Mouse (Mus musculus) kidney, embryonic 15.5 days (tissue): ENCODE measurements around the gene AC170998.1. TPM values are rescaled to one million over a fixed set of nuclear protein-coding genes. Genes with fewer than 3 reads are reported as not detected.
A peak's percentile ranks its signal among the peaks of the same experiment; 100 is the strongest.
"Not testable (repeated sequence)": the region's sequence is repeated elsewhere in the genome, so short reads cannot be mapped to it uniquely, and the experiment has no call there.

ENCODE experiments used
- ATAC-seq: fragments of 200-750 bp; cut with Nextera tagmentation; replicated peaks from 2 replicates; pipeline ENCODE4 v1.8.0; 2017; ENCODE audit warnings: moderate TSS enrichment; ENCODE audit not compliant: low FRiP score
- H3K27ac ChIP-seq: fragments of 300-500 bp; sonication (generic); 2 replicates; pipeline ENCODE4 v1.5.1; 2015; ENCODE audit warnings: mild to moderate bottlenecking, inconsistent platforms
- H3K27me3 ChIP-seq: fragments of 300-500 bp; sonication (generic); 2 replicates; pipeline ENCODE4 v1.6.1; 2015; ENCODE audit warnings: inconsistent platforms
- H3K36me3 ChIP-seq: fragments of 300-500 bp; sonication (generic); 2 replicates; pipeline ENCODE4 v1.6.1; 2015; ENCODE audit warnings: inconsistent platforms
- H3K4me1 ChIP-seq: fragments of 300-500 bp; sonication (generic); 2 replicates; pipeline ENCODE4 v1.6.1; 2015; ENCODE audit warnings: inconsistent platforms
- H3K4me2 ChIP-seq: fragments of 300-500 bp; sonication (generic); 2 replicates; pipeline ENCODE4 v1.6.1; 2015; ENCODE audit warnings: moderate library complexity, mild to moderate bottlenecking, inconsistent platforms
- H3K4me3 ChIP-seq: fragments of 300-500 bp; sonication (generic); replicated peaks from 2 replicates; pipeline ENCODE4 v1.5.1; 2015; ENCODE audit warnings: mild to moderate bottlenecking, inconsistent platforms
- H3K9ac ChIP-seq: fragments of 300-500 bp; sonication (generic); 2 replicates; pipeline ENCODE4 v1.6.1; 2015; ENCODE audit warnings: mild to moderate bottlenecking, inconsistent platforms
- H3K9me3 ChIP-seq: fragments of 300-500 bp; sonication (generic); replicated peaks from 2 replicates; pipeline ENCODE4 v1.6.1; 2016; ENCODE audit warnings: inconsistent platforms
- WGBS: fragments of 180-500 bp; shearing (Covaris S2); methylation state at CpG from one replicate; pipeline ENCODE4 v1.1.7; 2015; ENCODE audit warnings: mixed read lengths; 5-methylcytosine and 5-hydroxymethylcytosine counted together
- polyA plus RNA-seq: library from polyadenylated mRNA; unstranded; fragments of >200 nt; fragmentation: Nextera tagmentation; extraction: Ambion mirVana; gene quantifications from 2 replicates; pipeline ENCODE4 v1.2.1, GENCODE M21; 2015

Gene AC170998.1
- polyA plus RNA-seq, 1 experiment from 2014 or later: 4.0 TPM

DNA sequence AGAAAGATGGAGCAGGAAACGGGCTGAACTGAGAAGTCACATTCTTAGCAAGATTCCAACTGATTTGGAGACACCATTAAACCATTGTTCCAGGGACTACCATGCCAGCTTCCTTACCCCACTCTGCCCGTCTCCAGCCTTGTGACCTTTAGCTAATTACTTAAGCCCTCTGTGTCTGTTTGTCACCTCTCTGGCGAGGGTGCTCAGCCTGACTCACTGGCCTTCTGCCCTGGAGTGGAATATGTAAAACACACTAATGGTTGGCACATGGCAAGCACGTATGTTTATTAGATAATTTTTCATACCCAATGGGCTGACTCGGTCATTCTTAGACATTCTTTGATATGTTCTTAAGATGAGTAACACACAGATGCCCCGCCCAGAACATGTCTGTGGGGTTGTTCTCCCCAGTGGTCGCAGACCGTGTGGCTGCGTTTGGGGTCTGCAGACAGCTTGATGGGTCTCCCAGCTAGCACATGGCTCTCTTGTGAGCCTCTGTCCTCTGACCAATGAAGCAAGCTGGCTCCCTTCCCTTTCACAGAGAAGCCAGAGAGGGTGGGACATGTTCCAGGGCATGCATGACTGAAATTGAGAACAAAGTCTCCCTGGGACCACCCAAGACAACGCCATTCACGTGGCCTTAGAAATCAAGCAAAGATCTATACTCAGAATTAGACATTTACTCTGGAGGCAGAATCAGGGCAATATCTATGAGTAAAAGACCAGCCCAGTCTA is 41.1 kb downstream of the AC170998.1 start:
- no peaks in the 10 kb centered on the region for H3K9me3 ChIP-seq
- H3K27me3 ChIP-seq: peaks cover 40% of the 10 kb centered on the region
- ATAC-seq: no peak
- no peak overlapping the region for H3K27ac ChIP-seq
- peaks cover 23% of the 10 kb centered on the region for H3K4me1 ChIP-seq
- H3K4me3 ChIP-seq: no peak overlapping the region
- no peak overlapping the region for H3K9ac ChIP-seq
- no peak overlapping the region for H3K4me2 ChIP-seq
- no peaks in the 10 kb centered on the region for H3K36me3 ChIP-seq
- 76% methylated on average over 11 of the region's 11 CpGs for WGBS

DNA sequence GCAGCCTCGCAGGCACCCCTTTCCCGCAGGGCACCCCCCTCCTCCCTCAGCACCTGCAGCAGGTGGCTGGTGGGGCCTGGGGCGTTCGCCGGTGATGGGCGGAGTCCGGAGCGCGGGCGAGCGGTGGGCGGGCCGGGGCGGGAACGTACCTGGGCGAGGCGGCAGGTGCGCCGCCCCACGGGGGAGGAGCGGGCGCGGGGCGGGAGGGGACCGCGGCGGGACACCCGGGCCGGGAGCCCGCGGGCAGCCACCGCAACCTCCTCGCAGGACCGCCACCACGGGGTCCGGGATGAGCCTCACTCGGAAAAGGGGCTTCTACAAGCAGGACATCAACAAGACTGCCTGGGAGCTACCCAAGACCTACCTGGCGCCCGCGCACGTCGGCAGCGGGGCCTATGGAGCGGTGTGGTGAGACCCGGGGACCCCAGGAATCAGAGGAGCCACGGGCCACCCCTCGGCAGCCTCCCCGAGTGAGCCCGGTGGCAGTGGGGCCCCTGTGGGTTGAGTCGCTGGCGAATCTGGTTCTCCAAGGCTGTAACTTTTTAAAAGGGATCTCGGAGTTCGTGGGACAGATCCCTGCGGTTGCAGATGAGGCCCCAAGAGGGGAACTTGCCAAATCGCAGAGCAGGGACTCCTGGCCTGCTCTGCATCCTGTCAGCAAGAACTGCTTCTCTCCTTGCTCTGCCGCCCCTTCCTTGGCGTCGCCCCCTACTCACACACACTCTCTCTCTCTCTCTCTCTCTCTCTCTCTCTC is 43.4 kb downstream of the AC170998.1 start, which contains the start of gene Mapk13:
Gene Mapk13 (plus strand): TSS at position 177 of the 754 bp plus-strand sequence.
- Histone ChIP-seq H3K27me3 (peaks cover 40% of the 10 kb centered on the region), H3K36me3 (no peaks in the 10 kb centered on the region), H3K9me3 (no peaks in the 10 kb centered on the region), H3K4me2 (peak within 1 kb of the TSS; percentile 91), H3K27ac (peak within 1 kb of the TSS; percentile 52), H3K4me3 (peak within 1 kb of the TSS; percentile 56), H3K4me1 (peaks cover 23% of the 10 kb centered on the region), H3K9ac (peak within 1 kb of the TSS; percentile 61)
- under 1% methylated on average over 56 of the region's 58 CpGs for WGBS
- peak; percentile 33; the same call in 1 of the 2 replicates for ATAC-seq

DNA sequence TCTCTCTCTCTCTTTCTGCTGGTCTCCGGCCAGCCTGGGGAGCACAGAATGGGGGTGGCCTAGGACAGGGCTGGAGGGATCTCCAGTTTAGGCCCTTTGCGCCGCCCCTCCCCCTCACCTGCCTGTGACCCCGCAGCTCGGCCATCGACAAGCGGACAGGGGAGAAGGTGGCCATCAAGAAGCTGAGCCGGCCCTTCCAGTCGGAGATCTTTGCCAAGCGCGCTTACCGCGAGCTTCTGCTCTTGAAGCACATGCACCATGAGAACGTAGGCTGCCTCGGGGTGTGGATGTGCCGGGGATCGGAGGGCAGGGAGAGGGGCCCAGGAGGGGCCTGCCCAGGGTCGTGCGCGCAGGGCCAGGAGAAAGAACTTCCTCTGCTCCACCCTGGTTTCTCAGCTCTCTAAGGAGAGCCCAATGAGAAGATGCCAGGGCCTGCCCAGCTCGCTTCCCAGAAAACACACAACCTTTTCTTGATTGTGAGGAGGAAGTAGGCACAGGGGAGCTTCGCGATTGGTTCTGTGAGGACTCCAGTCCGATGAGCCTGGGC is 44.1 kb downstream of the AC170998.1 start:
- Histone ChIP-seq H3K9ac (peak overlapping the region; percentile 61), H3K36me3 (no peaks in the 10 kb centered on the region), H3K4me2 (peak overlapping the region; percentile 91), H3K9me3 (no peaks in the 10 kb centered on the region), H3K4me1 (peaks cover 23% of the 10 kb centered on the region), H3K27me3 (peaks cover 40% of the 10 kb centered on the region), H3K27ac (peak overlapping the region; percentile 52), H3K4me3 (peak overlapping the region; percentile 56)
- 7% methylated on average over 24 of the region's 24 CpGs for WGBS
- ATAC-seq: 0 out of 2 replicates have a peak, but pooled peaks have one; percentile 27

DNA sequence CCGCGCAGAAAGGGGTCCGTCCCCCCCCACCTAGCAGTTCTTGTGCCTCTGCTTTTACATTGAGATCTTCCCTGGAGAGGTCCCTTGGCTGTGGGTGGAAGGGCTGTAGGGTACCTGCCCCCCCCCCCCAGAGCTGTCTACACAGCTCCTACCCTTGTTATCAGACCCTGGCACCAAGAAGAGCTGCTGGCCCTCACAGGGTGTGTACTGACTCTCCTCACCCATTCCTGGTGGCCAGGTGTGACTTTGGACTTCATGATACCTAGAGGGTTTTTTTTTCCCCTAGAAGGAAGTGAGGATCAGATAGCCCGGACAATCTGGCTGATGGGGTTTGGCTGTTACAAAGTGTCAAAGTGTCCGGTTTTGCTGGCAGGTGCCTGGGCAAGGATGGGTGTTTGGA is 45.4 kb downstream of the AC170998.1 start:
- no peak for ATAC-seq
- Histone ChIP-seq H3K27me3 (peaks cover 40% of the 10 kb centered on the region), H3K36me3 (no peaks in the 10 kb centered on the region), H3K4me1 (peaks cover 23% of the 10 kb centered on the region), H3K9ac (no peak overlapping the region), H3K9me3 (no peaks in the 10 kb centered on the region), H3K4me2 (no peak overlapping the region), H3K27ac (no peak overlapping the region), H3K4me3 (no peak overlapping the region)
- 89% methylated on average over 5 of the region's 5 CpGs for WGBS

DNA sequence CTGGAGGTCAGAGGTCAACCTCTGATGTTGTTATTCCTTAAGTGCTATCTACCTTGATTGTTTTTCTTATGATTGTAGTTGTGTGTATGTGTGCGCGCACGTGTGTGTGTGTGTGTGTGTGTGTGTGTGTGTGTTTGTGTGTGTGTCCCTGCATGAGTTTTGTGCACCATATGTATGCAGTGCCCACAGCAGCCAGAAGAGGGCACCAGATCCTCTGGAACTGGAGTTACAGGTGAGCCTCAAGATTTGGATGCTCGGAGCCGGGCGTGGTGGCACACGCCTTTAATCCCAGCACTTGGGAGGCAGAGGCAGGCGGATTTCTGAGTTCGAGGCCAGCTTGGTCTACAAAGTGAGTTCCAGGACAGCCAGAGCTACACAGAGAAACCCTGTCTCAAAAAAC is 48.4 kb downstream of the AC170998.1 start:
- 97% methylated on average over 9 of the region's 9 CpGs for WGBS
- not testable (repeated sequence) for H3K4me2 ChIP-seq, H3K9ac ChIP-seq, H3K9me3 ChIP-seq, ATAC-seq, H3K4me3 ChIP-seq, H3K36me3 ChIP-seq, H3K27ac ChIP-seq
- H3K4me1 ChIP-seq: peaks cover 16% of the 10 kb centered on the region
- peaks cover 23% of the 10 kb centered on the region for H3K27me3 ChIP-seq

DNA sequence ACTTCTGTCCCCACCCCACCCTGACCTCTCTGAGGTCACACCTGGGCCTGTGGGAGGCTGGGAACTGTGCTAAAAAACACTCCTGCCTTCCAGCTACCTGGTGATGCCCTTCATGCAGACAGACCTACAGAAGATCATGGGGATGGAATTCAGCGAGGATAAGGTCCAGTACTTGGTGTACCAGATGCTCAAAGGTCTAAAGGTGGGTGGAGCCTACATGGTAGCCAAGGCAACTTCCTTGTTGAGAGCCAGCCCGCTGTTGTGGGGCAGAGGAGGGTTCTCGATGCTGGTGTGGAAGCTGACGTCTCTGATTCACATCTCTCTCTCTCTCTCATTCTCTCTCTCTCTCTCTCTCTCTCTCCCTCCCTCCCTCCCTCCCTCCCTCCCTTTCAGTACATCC is 49.3 kb downstream of the AC170998.1 start:
- no peak overlapping the region for H3K4me3 ChIP-seq
- no peak for ATAC-seq
- no peaks in the 10 kb centered on the region for H3K9me3 ChIP-seq
- no peak overlapping the region for H3K27ac ChIP-seq
- no peak overlapping the region for H3K9ac ChIP-seq
- H3K36me3 ChIP-seq: no peaks in the 10 kb centered on the region
- peaks cover 7% of the 10 kb centered on the region for H3K4me1 ChIP-seq
- peaks cover 15% of the 10 kb centered on the region for H3K27me3 ChIP-seq
- no peak overlapping the region for H3K4me2 ChIP-seq
- WGBS: 81% methylated on average over 4 of the region's 4 CpGs

Other genes with a start within 250 kb of the AC170998.1 start
- 31.1 and 35.0 TPM in 2 replicates for gene Fkbp5, start 208.6 kb upstream of the AC170998.1 start, polyA plus RNA-seq
- gene Armc12, start 195.3 kb upstream of the AC170998.1 start, polyA plus RNA-seq: not detected in 2 replicates
- gene Clpsl2, start 176.7 kb upstream of the AC170998.1 start, polyA plus RNA-seq: not detected in 2 replicates
- gene Clps, start 165.3 kb upstream of the AC170998.1 start, polyA plus RNA-seq: 0.78 and 2.6 TPM in 2 replicates
- 0.54 and 0.91 TPM in 2 replicates for gene Lhfpl5, start 150.4 kb upstream of the AC170998.1 start, polyA plus RNA-seq
- gene Srpk1, start 103.4 kb upstream of the AC170998.1 start, polyA plus RNA-seq: 96.3 and 100 TPM in 2 replicates
- gene Slc26a8, start 35.9 kb upstream of the AC170998.1 start, polyA plus RNA-seq: 0.75 and 0.85 TPM in 2 replicates
- 43.6 and 47.3 TPM in 2 replicates for gene Mapk14, start 34.8 kb upstream of the AC170998.1 start, polyA plus RNA-seq
- 44.7 and 46.4 TPM in 2 replicates for gene Mapk13, start 43.2 kb downstream of the AC170998.1 start, polyA plus RNA-seq
- gene Brpf3, start 75.0 kb downstream of the AC170998.1 start, polyA plus RNA-seq: 11.2 and 14.4 TPM in 2 replicates
- gene Pnpla1, start 132.3 kb downstream of the AC170998.1 start, polyA plus RNA-seq: 0.08 and 0.10 TPM in 2 replicates
- 0.12 and 0.23 TPM in 2 replicates for gene 4930539E08Rik, start 189.2 kb downstream of the AC170998.1 start, polyA plus RNA-seq
- 0.21 TPM in 1 of 2 replicates, not detected in the other for gene Pxt1, start 217.8 kb downstream of the AC170998.1 start, polyA plus RNA-seq
- gene Kctd20, start 225.9 kb downstream of the AC170998.1 start, polyA plus RNA-seq: 88.8 and 91.5 TPM in 2 replicates